Mouse (Mus musculus) midbrain, postnatal 0 days (tissue): ENCODE data around the gene Irf1. TPM values are rescaled to one million over a fixed set of nuclear protein-coding genes. Genes with fewer than 3 reads are reported as not detected.

Source experiments
- ATAC-seq: fragments of 200-750 bp; cut with Nextera tagmentation; 2 replicates; pipeline ENCODE4 v1.8.0; 2017; ENCODE audit warnings: moderate number of reproducible peaks, mild to moderate bottlenecking, moderate TSS enrichment, moderate library complexity; ENCODE audit not compliant: low FRiP score
- DNase-seq: peaks from one replicate; pipeline ENCODE4 v3.0.0-alpha.2; 2015; ENCODE audit warnings: low spot score
- H3K27ac ChIP-seq: fragments of 300-500 bp; sonication (generic); 2 replicates; pipeline ENCODE4 v1.5.1; 2014; ENCODE audit warnings: low read depth, mild to moderate bottlenecking, low read length, mixed read lengths
- H3K27me3 ChIP-seq: fragments of 300-500 bp; sonication (generic); 2 replicates; pipeline ENCODE4 v1.6.1; 2014; ENCODE audit warnings: low read length, control low read depth, mixed read lengths; ENCODE audit not compliant: insufficient read depth
- H3K36me3 ChIP-seq: fragments of 300-500 bp; sonication (generic); 2 replicates; pipeline ENCODE4 v1.6.1; 2014; ENCODE audit warnings: low read length, control low read depth, mixed read lengths; ENCODE audit not compliant: insufficient read depth
- H3K4me1 ChIP-seq: fragments of 300-500 bp; sonication (generic); 2 replicates; pipeline ENCODE4 v1.6.1; 2014; ENCODE audit warnings: mild to moderate bottlenecking, control low read depth, antibody characterized with exemption, low read length, mixed read lengths; ENCODE audit not compliant: insufficient read depth
- H3K4me2 ChIP-seq: fragments of 300-500 bp; sonication (generic); 2 replicates; pipeline ENCODE4 v1.6.1; 2014; ENCODE audit warnings: low read depth, mild to moderate bottlenecking, low read length, mixed read lengths; ENCODE audit not compliant: poor library complexity, severe bottlenecking
- H3K4me3 ChIP-seq: fragments of 300-500 bp; sonication (generic); 2 replicates; pipeline ENCODE4 v1.5.1; 2014; ENCODE audit warnings: low read depth, mild to moderate bottlenecking, low read length, moderate library complexity
- H3K9ac ChIP-seq: fragments of 300-500 bp; sonication (generic); replicated peaks from 2 replicates; pipeline ENCODE4 v1.6.1; 2014; ENCODE audit warnings: mild to moderate bottlenecking, low read length, moderate library complexity, mixed read lengths; ENCODE audit not compliant: poor library complexity, severe bottlenecking
- H3K9me3 ChIP-seq: fragments of 300-500 bp; sonication (generic); 2 replicates; pipeline ENCODE4 v1.6.1; 2016; ENCODE audit warnings: low read length, control low read depth
- CTCF ChIP-seq: IDR thresholded peaks from 2 replicates; pipeline ENCODE4 v1.5.1; 2016; ENCODE audit warnings: antibody characterized with exemption, mild to moderate bottlenecking
- WGBS: fragments of 180-500 bp; shearing (Covaris S2); extraction: QIAGEN DNeasy Blood & Tissue Kit; methylation state at CpG from one replicate; pipeline ENCODE4 v1.1.7; 2014; 5-methylcytosine and 5-hydroxymethylcytosine counted together
- microRNA-seq: library from miRNA; unstranded; fragments of <30 nt; microRNA quantifications from one replicate; pipeline ENCODE4, GENCODE M21; 2016; ENCODE audit warnings: borderline number of aligned reads
- polyA plus RNA-seq: library from polyadenylated mRNA; unstranded; fragments of >200 nt; fragmentation: Nextera tagmentation; extraction: Ambion mirVana; gene quantifications from 2 replicates; pipeline ENCODE4 v1.2.1, GENCODE M21; 2015
- total RNA-seq: library from RNA; depleted of rRNA; stranded (reverse); fragments of >200 nt; gene quantifications from 2 replicates; pipeline ENCODE4 v1.2.3, GENCODE M21; 2014; rRNA removed

Gene Irf1
- total and polyA plus RNA-seq, 2 experiments from 2014 or later: 0.93 to 4.0 TPM

DNA sequence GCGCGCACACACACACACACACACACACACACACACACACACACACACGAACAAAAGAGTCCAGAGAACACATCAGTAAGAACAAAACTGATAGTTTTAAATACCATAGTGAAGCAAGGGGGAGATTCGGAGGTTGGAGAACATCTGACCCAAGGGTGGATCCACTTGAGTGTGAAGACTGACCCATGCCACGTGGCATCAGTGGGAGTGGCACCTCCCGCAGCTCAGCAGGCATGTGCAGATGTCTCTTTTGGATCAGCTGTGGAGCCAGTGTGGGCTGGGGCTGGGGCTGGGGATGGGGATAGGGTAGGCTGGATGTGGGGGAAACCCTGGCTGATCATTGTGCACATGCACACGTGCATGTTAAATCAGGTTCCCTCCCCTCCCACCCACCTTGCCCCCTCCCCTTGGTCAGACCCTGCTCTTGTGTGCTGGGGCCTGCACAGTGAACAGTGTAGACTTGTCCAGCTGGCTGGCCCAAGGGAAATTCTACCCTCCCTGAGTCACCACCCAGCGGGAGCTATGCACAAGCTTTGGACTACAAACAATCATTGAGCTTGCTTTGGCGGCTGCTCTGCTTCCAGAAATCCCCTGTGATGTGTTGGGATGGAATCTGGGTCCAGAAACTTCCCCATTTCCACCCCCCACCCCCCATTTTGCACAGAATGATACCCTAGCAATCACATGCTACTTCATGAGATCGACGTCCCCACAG lies 51.6 kb downstream of the Irf1 start:
- 83% methylated on average over 11 of the region's 11 CpGs for WGBS
- no peak for DNase-seq
- ATAC-seq: no peak

DNA sequence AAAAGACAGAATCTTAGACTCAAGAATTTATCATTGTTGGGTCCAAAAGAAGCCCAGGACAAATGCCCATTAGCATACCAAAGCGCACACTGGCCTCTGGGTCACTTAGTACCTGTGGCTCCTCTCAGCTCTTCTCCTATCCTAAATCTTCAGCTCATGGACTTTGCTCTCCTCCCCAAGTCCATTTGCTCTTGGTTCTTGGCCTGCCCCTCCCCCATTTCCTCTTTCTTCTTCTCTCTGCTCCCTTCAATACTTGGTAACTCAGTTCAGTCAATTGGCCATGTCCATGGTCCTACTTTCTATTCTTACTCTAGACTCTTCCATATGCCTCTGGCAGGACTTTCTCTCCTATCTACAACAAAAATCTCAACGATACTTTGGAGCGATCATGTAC lies 52.1 kb downstream of the Irf1 start:
- 93% methylated on average over 3 of the region's 3 CpGs for WGBS
- no peak for TF ChIP-seq CTCF
- H3K36me3 ChIP-seq: no peaks in the 10 kb centered on the region
- no peaks in the 10 kb centered on the region for H3K9me3 ChIP-seq
- H3K4me3 ChIP-seq: no peak overlapping the region
- no peak for DNase-seq
- no peak for ATAC-seq
- no peak overlapping the region for H3K27ac ChIP-seq
- H3K9ac ChIP-seq: no peak overlapping the region
- H3K4me2 ChIP-seq: no peak overlapping the region
- no peaks in the 10 kb centered on the region for H3K4me1 ChIP-seq
- no peaks in the 10 kb centered on the region for H3K27me3 ChIP-seq

More for the DNA sequence above, 51.6 kb downstream of the Irf1 start:
- no peak for TF ChIP-seq CTCF
- H3K4me3 ChIP-seq: no peak overlapping the region
- no peak overlapping the region for H3K4me2 ChIP-seq
- H3K27me3 ChIP-seq: no peaks in the 10 kb centered on the region
- no peaks in the 10 kb centered on the region for H3K36me3 ChIP-seq
- no peak overlapping the region for H3K27ac ChIP-seq
- H3K9me3 ChIP-seq: no peaks in the 10 kb centered on the region
- no peak overlapping the region for H3K9ac ChIP-seq
- no peaks in the 10 kb centered on the region for H3K4me1 ChIP-seq

DNA sequence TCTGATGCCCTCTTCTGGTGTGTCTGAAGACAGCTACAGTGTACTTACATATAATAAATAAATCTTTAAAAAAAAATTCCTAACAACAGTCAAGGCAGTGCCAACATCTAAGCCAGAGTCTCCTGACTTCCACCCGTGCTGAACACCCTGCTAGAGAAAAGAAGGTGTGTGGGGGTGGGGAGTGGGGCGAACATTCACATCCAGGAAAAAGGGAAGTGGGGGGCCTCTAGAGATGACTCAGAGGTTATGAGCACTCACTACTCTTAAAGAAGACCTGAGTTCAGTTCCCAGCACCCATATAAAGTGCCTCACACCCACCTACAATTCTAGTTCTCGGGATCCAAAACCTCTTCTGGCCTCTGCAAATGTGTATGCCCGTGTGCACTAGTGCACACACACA lies 55.6 kb downstream of the Irf1 start:
- Histone ChIP-seq H3K36me3 (no peaks in the 10 kb centered on the region), H3K4me1 (no peaks in the 10 kb centered on the region), H3K27me3 (no peaks in the 10 kb centered on the region), H3K9ac (no peak overlapping the region), H3K27ac (no peak overlapping the region), H3K4me2 (no peak overlapping the region), H3K4me3 (no peak overlapping the region), H3K9me3 (no peaks in the 10 kb centered on the region)
- ATAC-seq (no peak), DNase-seq (no peak)
- 88% methylated on average over 4 of the region's 4 CpGs for WGBS
- TF ChIP-seq CTCF: no peak

Small RNA genes lying within 50 kb of the gene (microRNA-seq; reads per million reads assigned to microRNA genes)
- gene Mir7671: not detected

Other genes starting within 250 kb of the Irf1 start
- 114 and 117 TPM in 2 replicates for gene Kif3a, start 202.6 kb upstream of the Irf1 start, total RNA-seq
- gene Kif3a, start 202.6 kb upstream of the Irf1 start, polyA plus RNA-seq: 335 and 386 TPM in 2 replicates
- gene Il4, start 151.3 kb upstream of the Irf1 start, total RNA-seq: not detected in 2 replicates
- gene Il4, start 151.3 kb upstream of the Irf1 start, polyA plus RNA-seq: 3.9 and 4.9 TPM in 2 replicates
- gene Il13, start 135.3 kb upstream of the Irf1 start, total RNA-seq: not detected in 2 replicates
- gene Il13, start 135.3 kb upstream of the Irf1 start, polyA plus RNA-seq: not detected in 2 replicates
- gene Rad50, start 62.7 kb upstream of the Irf1 start, total RNA-seq: 5.2 and 5.8 TPM in 2 replicates
- gene Rad50, start 62.7 kb upstream of the Irf1 start, polyA plus RNA-seq: 8.9 and 10.0 TPM in 2 replicates
- not detected in 2 replicates for gene Il5, start 49.2 kb upstream of the Irf1 start, total RNA-seq
- gene Il5, start 49.2 kb upstream of the Irf1 start, polyA plus RNA-seq: 0.15 and 0.30 TPM in 2 replicates
- 0.57 TPM in 1 of 2 replicates, not detected in the other for gene Gm17334, start 3.2 kb downstream of the Irf1 start, total RNA-seq
- not detected in 2 replicates for gene Gm17334, start 3.2 kb downstream of the Irf1 start, polyA plus RNA-seq
- gene Gm12216, start 89.2 kb downstream of the Irf1 start, total RNA-seq: not detected in 2 replicates
- 0.65 and 0.85 TPM in 2 replicates for gene Gm12216, start 89.2 kb downstream of the Irf1 start, polyA plus RNA-seq
- 13.2 and 13.6 TPM in 2 replicates for gene Slc22a5, start 121.6 kb downstream of the Irf1 start, total RNA-seq
- gene Slc22a5, start 121.6 kb downstream of the Irf1 start, polyA plus RNA-seq: 12.8 and 13.0 TPM in 2 replicates
- gene Slc22a21, start 210.3 kb downstream of the Irf1 start, total RNA-seq: 4.4 and 6.7 TPM in 2 replicates
- 4.7 and 5.9 TPM in 2 replicates for gene Slc22a21, start 210.3 kb downstream of the Irf1 start, polyA plus RNA-seq